Comparison of ENCODE assay signal across 9 mouse cellular contexts in the genomic region with DNA sequence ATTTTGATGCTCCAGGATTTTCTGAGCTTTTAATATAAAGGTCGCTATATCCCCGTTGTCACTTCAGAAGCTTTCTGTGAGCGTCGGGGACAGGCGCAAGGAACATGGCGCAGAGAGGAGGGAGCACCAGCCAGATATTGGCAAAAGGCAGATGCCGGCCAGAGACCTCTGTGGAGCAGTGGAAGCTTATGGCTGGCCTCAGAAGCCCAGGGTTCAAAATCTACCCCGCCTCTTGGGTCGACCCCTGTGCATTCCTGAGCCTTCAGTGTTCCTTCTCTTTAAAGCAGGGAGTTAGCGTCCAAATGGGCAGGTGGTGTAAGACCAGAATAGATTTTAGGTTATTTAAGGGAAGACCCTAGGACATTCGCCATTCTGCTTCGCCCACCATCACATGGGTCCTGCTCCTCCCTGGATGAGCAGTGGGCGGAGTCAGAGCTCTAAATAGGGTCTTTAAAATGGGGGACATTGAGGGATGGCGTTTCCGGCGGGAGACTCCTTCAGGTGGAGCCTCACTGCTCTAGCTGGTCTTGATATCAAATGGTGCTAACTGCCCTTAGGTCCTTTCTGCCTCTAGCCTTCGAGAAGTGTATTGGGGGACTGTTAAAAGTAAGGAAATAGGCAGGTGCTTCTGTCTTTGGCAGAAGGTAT. TPM values are rescaled to one million over a fixed set of nuclear protein-coding genes. Genes with fewer than 3 reads are reported as not detected.
A peak's percentile ranks its signal among the peaks of the same experiment; 100 is the strongest.
DNase-seq lines count a peak whose midpoint lies in the region; ATAC-seq and TF ChIP-seq lines count a peak whose summit lies in the region.
"Had no signal": no experiment of that assay in that cellular context is flagged by ENCODE, and none has a peak within 500 bp of the region (broad histone marks: within the 10 kb centered on the region; RNA-seq: fewer than 3 reads in every experiment).

No protein-coding gene starts in this region.

- H3K36me3 ChIP-seq in heart, embryonic 14.5 days (ENCODE audit: control insufficient read depth, insufficient read depth, low read length), result no peaks in the 10 kb centered on the region
- H3K36me3 ChIP-seq in ES-E14 (ENCODE audit: control insufficient read depth, insufficient read depth, low read length, poor library complexity, severe bottlenecking), result no peaks in the 10 kb centered on the region
- H3K36me3 ChIP-seq in forebrain, embryonic 13.5 days (ENCODE audit: poor library complexity, severe bottlenecking), result no peaks in the 10 kb centered on the region
- no peaks in the 10 kb centered on the region for H3K36me3 ChIP-seq in lung, postnatal 0 days (ENCODE audit: insufficient read depth, low read length)
- H3K36me3 ChIP-seq: G1E had no signal

- peak overlapping the region; percentile 55 for H3K4me2 ChIP-seq in heart, embryonic 14.5 days (ENCODE audit: low read length)
- H3K4me2 ChIP-seq in forebrain, embryonic 13.5 days, result peak overlapping the region; percentile 88
- no peak overlapping the region for H3K4me2 ChIP-seq in lung, postnatal 0 days (replicated peaks; ENCODE audit: low read depth, low read length)

- peaks cover 0 to 7% of the 10 kb centered on the region in 2 experiments; a peak in 1 of 4 replicates for H3K4me1 ChIP-seq in heart, embryonic 14.5 days (ENCODE audit: control insufficient read depth in 2 of 2, insufficient read depth in 2 of 2, low read length in 2 of 2)
- no peaks in the 10 kb centered on the region for H3K4me1 ChIP-seq in ES-E14 (ENCODE audit: control insufficient read depth in 2 of 2, insufficient read depth in 2 of 2, low read length in 2 of 2, poor library complexity in 1 of 2)
- H3K4me1 ChIP-seq in forebrain, embryonic 13.5 days, result peaks cover 19% of the 10 kb centered on the region
- no peaks in the 10 kb centered on the region for H3K4me1 ChIP-seq in lung, postnatal 0 days (ENCODE audit: insufficient read depth, low read depth, low read length)

- no peak for DNase-seq in heart, adult 11 months
- DNase-seq in ES-E14 (ENCODE audit: low read depth, low spot score), result no peak
- DNase-seq in mesoderm, embryonic 11.5 days (ENCODE audit: low read depth, low spot score), result peak; percentile 21
- DNase-seq in adrenal gland, postnatal 25 days, result no peak
- no peak for DNase-seq in layer of hippocampus, postnatal 36 days
- DNase-seq in lung, postnatal 0 days (ENCODE audit: low spot score), result no peak

- no peak for TF ChIP-seq CTCF in lung, postnatal 0 days (IDR thresholded peaks at IDR 0.05)

- TF ChIP-seq EP300 in lung, postnatal 0 days (IDR thresholded peaks at IDR 0.05), result no peak

- 13% methylated on average over 17 of the region's 17 CpGs for WGBS in heart, embryonic 14.5 days
- 5% methylated on average over 17 of the region's 17 CpGs for WGBS in forebrain, embryonic 13.5 days
- WGBS in lung, postnatal 0 days, result 6% methylated on average over 17 of the region's 17 CpGs

- H3K27me3 ChIP-seq in heart, embryonic 14.5 days (ENCODE audit: control insufficient read depth, insufficient read depth, low read length), result peaks cover 43% of the 10 kb centered on the region
- peaks cover 8% of the 10 kb centered on the region; the same call in 1 of the 2 replicates for H3K27me3 ChIP-seq in forebrain, embryonic 13.5 days
- 0 out of 2 replicates have a peak, but pooled peaks cover 5% of the 10 kb centered on the region for H3K27me3 ChIP-seq in lung, postnatal 0 days (replicated peaks; ENCODE audit: insufficient read depth, low read length)

- in situ Hi-C loops in ES-E14 (cut with MboI; ENCODE audit: low sequenced_read_pairs in 2 of 2, unreplicated experiment in 2 of 2), result no loop called here

- H3K4me3 ChIP-seq in heart, embryonic 14.5 days (ENCODE audit: control insufficient read depth in 1 of 2, insufficient read depth in 1 of 2, low read depth in 1 of 2, low read length in 2 of 2), result peak overlapping the region; percentile 8 to 23; a peak in 2 of 4 replicates
- H3K4me3 ChIP-seq in ES-E14 (ENCODE audit: insufficient read depth in 1 of 2, low read depth in 1 of 2, low read length in 2 of 2, poor library complexity in 1 of 2, severe bottlenecking in 1 of 2), result peak overlapping the region; percentile 32 to 59; a peak in 3 of 4 replicates
- peak overlapping the region; percentile 49 for H3K4me3 ChIP-seq in forebrain, embryonic 13.5 days
- no peak overlapping the region for H3K4me3 ChIP-seq in lung, postnatal 0 days (ENCODE audit: low read depth, low read length)

- no peaks in the 10 kb centered on the region for H3K9me3 ChIP-seq in heart, embryonic 14.5 days (ENCODE audit: control insufficient read depth, low read length)
- H3K9me3 ChIP-seq in ES-E14 (ENCODE audit: control insufficient read depth, insufficient read depth, low read depth, low read length), result no peaks in the 10 kb centered on the region
- no peaks in the 10 kb centered on the region for H3K9me3 ChIP-seq in forebrain, embryonic 13.5 days (replicated peaks)
- H3K9me3 ChIP-seq in lung, postnatal 0 days (ENCODE audit: low read length), result no peaks in the 10 kb centered on the region
- H3K9me3 ChIP-seq: G1E had no signal

- H3K9ac ChIP-seq in heart, embryonic 14.5 days (ENCODE audit: low read length), result no peak overlapping the region
- no peak overlapping the region for H3K9ac ChIP-seq in ES-E14 (ENCODE audit: insufficient read depth, low read depth, low read length, poor library complexity, severe bottlenecking)
- H3K9ac ChIP-seq in forebrain, embryonic 13.5 days, result peak overlapping the region; percentile 76
- H3K9ac ChIP-seq in lung, postnatal 0 days (replicated peaks; ENCODE audit: low read depth), result no peak overlapping the region

- no peak for ATAC-seq in heart, embryonic 14.5 days (ENCODE audit: insufficient number of reproducible peaks, insufficient read depth, low FRiP score, low read depth)
- peak; percentile 59 for ATAC-seq in forebrain, embryonic 13.5 days
- no peak for ATAC-seq in lung, postnatal 0 days

- H3K27ac ChIP-seq in heart, embryonic 14.5 days (replicated peaks in 1 of 2; ENCODE audit: control insufficient read depth in 1 of 2, insufficient read depth in 1 of 2, low read depth in 2 of 2, low read length in 2 of 2), result no peak overlapping the region
- no peak overlapping the region for H3K27ac ChIP-seq in ES-E14 (ENCODE audit: insufficient read depth, low read depth, low read length, poor library complexity, severe bottlenecking)
- H3K27ac ChIP-seq in forebrain, embryonic 13.5 days, result peak overlapping the region; percentile 81
- H3K27ac ChIP-seq in lung, postnatal 0 days (ENCODE audit: low read length), result no peak overlapping the region

TF ChIP-seq in ES-E14, 5 proteins besides CTCF, POLR2A, EP300 and RAD21:
- TF ChIP-seq ZNF384 (IDR thresholded peaks at IDR 0.05; ENCODE audit: low read depth, low read length) (no peak), ZC3H11A (IDR thresholded peaks at IDR 0.05; ENCODE audit: borderline replicate concordance, low read depth, low read length) (no peak), HCFC1 (IDR thresholded peaks at IDR 0.05; ENCODE audit: borderline replicate concordance, insufficient read depth, low read length) (no peak), CHD2 (IDR thresholded peaks at IDR 0.05; ENCODE audit: low read depth, low read length) (no peak), MAFK (IDR thresholded peaks at IDR 0.05; ENCODE audit: insufficient read depth, low read depth, low read length) (no peak)

RNA-seq across cellular contexts. Expression of gene Crhr1, which starts 25.7 kb away (rescaled TPM):
- not detected in 2 replicates for polyA plus RNA-seq in heart, embryonic 14.5 days (2014; fragmentation: Nextera tagmentation; extraction: Ambion mirVana)
- 0.09 and 0.11 TPM in 2 replicates for total RNA-seq in ES-E14 (2012; rRNA removed)
- polyA plus RNA-seq in forebrain, embryonic 13.5 days (2015; fragmentation: Nextera tagmentation; extraction: Ambion mirVana), result 1.2 and 1.9 TPM in 2 replicates
- total RNA-seq in adrenal gland, postnatal 25 days (2021), result 0.24 TPM in 1 of 2 replicates, not detected in the other
- 1 to 10 TPM; 7.1 to 8.8 TPM for total RNA-seq in layer of hippocampus, postnatal 36 days (2021)
- polyA plus RNA-seq in lung, postnatal 0 days (2015; fragmentation: Nextera tagmentation; extraction: Ambion mirVana), result not detected in 2 replicates
- total RNA-seq: G1E had no signal
- polyA plus RNA-seq: G1E had no signal

RNA-seq across cellular contexts. Expression of gene Sppl2c, which starts 27.7 kb away (rescaled TPM):
- polyA plus RNA-seq in heart, embryonic 14.5 days (2014; fragmentation: Nextera tagmentation; extraction: Ambion mirVana), result not detected in 2 replicates
- not detected in 2 replicates for total RNA-seq in ES-E14 (2012; rRNA removed)
- not detected in 2 replicates for polyA plus RNA-seq in forebrain, embryonic 13.5 days (2015; fragmentation: Nextera tagmentation; extraction: Ambion mirVana)
- total RNA-seq in adrenal gland, postnatal 25 days (2021), result not detected in 2 replicates
- total RNA-seq in layer of hippocampus, postnatal 36 days (2021), result not detected
- not detected in 2 replicates for polyA plus RNA-seq in lung, postnatal 0 days (2015; fragmentation: Nextera tagmentation; extraction: Ambion mirVana)
- polyA plus RNA-seq: G1E had no signal
